Mouse (Mus musculus) neural tube, embryonic 14.5 days (tissue): ENCODE results near the gene Atad5. TPM values are rescaled to one million over a fixed set of nuclear protein-coding genes. Genes with fewer than 3 reads are reported as not detected.
"Not testable (repeated sequence)": the region's sequence is repeated elsewhere in the genome, so short reads cannot be mapped to it uniquely, and the experiment has no call there.

Experiments used
- ATAC-seq: fragments of 200-750 bp; cut with Nextera tagmentation; 2 replicates; pipeline ENCODE4 v1.8.0; 2017; ENCODE audit warnings: low read depth, mild to moderate bottlenecking, moderate TSS enrichment, moderate library complexity
- H3K27ac ChIP-seq: fragments of 300-500 bp; sonication (generic); 2 replicates; pipeline ENCODE4 v1.5.1; 2014; ENCODE audit warnings: low read depth, mild to moderate bottlenecking, control low read depth, low read length, moderate library complexity, mixed read lengths
- H3K27me3 ChIP-seq: fragments of 300-500 bp; sonication (generic); 2 replicates; pipeline ENCODE4 v1.6.1; 2014; ENCODE audit warnings: low read length; ENCODE audit not compliant: control insufficient read depth, insufficient read depth
- H3K36me3 ChIP-seq: fragments of 300-500 bp; sonication (generic); 2 replicates; pipeline ENCODE4 v1.6.1; 2014; ENCODE audit warnings: low read length, mixed read lengths; ENCODE audit not compliant: control insufficient read depth, insufficient read depth
- H3K4me1 ChIP-seq: fragments of 300-500 bp; sonication (generic); 2 replicates; pipeline ENCODE4 v1.6.1; 2014; ENCODE audit warnings: low read length; ENCODE audit not compliant: control insufficient read depth, insufficient read depth
- H3K4me2 ChIP-seq: fragments of 300-500 bp; sonication (generic); 2 replicates; pipeline ENCODE4 v1.6.1; 2014; ENCODE audit warnings: mild to moderate bottlenecking, low read depth, low read length, control low read depth
- H3K4me3 ChIP-seq: fragments of 300-500 bp; sonication (generic); 2 replicates; pipeline ENCODE4 v1.5.1; 2014; ENCODE audit warnings: low read depth, low read length, control low read depth, mixed read lengths
- H3K9ac ChIP-seq: fragments of 300-500 bp; sonication (generic); replicated peaks from 2 replicates; pipeline ENCODE4 v1.6.1; 2014; ENCODE audit warnings: low read depth, mild to moderate bottlenecking, control low read depth, low read length, mixed read lengths
- H3K9me3 ChIP-seq: fragments of 300-500 bp; sonication (generic); 2 replicates; pipeline ENCODE4 v1.6.1; 2016; ENCODE audit warnings: low read length; ENCODE audit not compliant: control insufficient read depth
- WGBS: fragments of 180-500 bp; shearing (Covaris S2); extraction: QIAGEN DNeasy Blood & Tissue Kit; methylation state at CpG from one replicate; pipeline ENCODE4 v1.1.7; 2014; 5-methylcytosine and 5-hydroxymethylcytosine counted together
- polyA plus RNA-seq: library from polyadenylated mRNA; unstranded; fragments of >200 nt; fragmentation: Nextera tagmentation; extraction: Ambion mirVana; gene quantifications from 2 replicates; pipeline ENCODE4 v1.2.1, GENCODE M21; 2014

The Atad5 gene
- polyA plus RNA-seq, 1 experiment from 2014 or later, result 5.7 TPM

GRCm38 (mm10) chr11:80062159-80062558, 27.0 kb upstream of the Atad5 start:
- H3K27ac ChIP-seq, result no peak overlapping the region
- 48% methylated on average over 4 of the region's 4 CpGs for WGBS
- no peak for ATAC-seq

DNA sequence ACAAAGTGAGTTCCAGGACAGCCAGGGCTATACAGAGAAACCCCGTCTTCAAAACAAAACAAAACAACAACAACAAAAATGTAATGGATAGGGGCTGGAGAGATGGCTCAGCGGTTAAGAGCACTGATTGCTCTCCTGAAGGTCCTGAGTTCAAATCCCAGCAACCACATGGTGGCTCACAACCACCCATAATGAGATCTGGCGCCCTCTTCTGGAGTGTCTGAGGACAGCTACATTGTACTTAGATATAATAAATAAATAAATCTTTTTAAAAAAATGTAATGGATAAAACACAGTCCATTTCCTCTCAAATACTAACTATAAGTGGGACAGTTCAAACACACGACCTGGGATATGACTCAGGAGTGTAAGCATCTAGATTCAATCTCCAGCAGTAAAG, 22.8 kb upstream of the Atad5 start:
- not testable (repeated sequence) for H3K9me3 ChIP-seq, H3K36me3 ChIP-seq, H3K4me1 ChIP-seq, ATAC-seq, H3K27ac ChIP-seq, H3K4me2 ChIP-seq, H3K27me3 ChIP-seq, H3K9ac ChIP-seq, H3K4me3 ChIP-seq
- whole genome bisulfite sequencing, result 86% methylated on average over 4 of the region's 4 CpGs

More at GRCm38 (mm10) chr11:80062159-80062558, 27.0 kb upstream of the Atad5 start:
- no peak overlapping the region for H3K4me3 ChIP-seq
- no peaks in the 10 kb centered on the region for H3K36me3 ChIP-seq
- H3K4me2 ChIP-seq, result no peak overlapping the region
- no peaks in the 10 kb centered on the region for H3K27me3 ChIP-seq
- H3K9me3 ChIP-seq, result no peaks in the 10 kb centered on the region
- no peak overlapping the region for H3K9ac ChIP-seq
- 0 out of 2 replicates have a peak, but pooled peaks cover 2% of the 10 kb centered on the region for H3K4me1 ChIP-seq

- no peak overlapping the region for H3K4me3 ChIP-seq
- no peak overlapping the region for H3K4me2 ChIP-seq
- no peaks in the 10 kb centered on the region for H3K36me3 ChIP-seq
- H3K9me3 ChIP-seq, result no peaks in the 10 kb centered on the region
- no peak overlapping the region for H3K27ac ChIP-seq
- H3K27me3 ChIP-seq, result no peaks in the 10 kb centered on the region
- WGBS, result 90% methylated on average over 5 of the region's 5 CpGs
- no peak for ATAC-seq
- no peak overlapping the region for H3K9ac ChIP-seq
- no peaks in the 10 kb centered on the region for H3K4me1 ChIP-seq
These were observed 21.6 kb upstream of the Atad5 start for GRCm38 (mm10) chr11:80067558-80067957.

DNA sequence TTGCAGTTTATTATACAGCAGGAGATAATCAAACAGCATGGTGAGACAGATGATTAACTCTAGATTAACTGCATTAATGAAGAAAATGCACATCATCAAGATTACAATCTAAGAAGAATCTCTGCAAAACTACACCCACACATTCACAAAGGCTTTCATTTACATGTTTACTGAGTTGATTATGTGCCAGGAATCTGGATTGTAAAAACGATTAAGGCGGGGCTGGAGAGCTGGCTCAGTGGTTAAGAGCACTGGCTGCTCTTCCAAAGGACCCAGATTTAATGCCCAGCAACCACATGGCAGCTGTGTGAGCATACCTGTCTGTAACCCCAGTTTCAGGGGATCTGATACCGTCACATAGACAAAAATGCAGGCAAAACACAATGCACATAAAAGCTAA, 19.4 kb upstream of the Atad5 start:
- H3K9me3 ChIP-seq, result no peaks in the 10 kb centered on the region
- whole genome bisulfite sequencing, result 80% methylated on average over 3 of the region's 3 CpGs
- no peak for ATAC-seq

DNA sequence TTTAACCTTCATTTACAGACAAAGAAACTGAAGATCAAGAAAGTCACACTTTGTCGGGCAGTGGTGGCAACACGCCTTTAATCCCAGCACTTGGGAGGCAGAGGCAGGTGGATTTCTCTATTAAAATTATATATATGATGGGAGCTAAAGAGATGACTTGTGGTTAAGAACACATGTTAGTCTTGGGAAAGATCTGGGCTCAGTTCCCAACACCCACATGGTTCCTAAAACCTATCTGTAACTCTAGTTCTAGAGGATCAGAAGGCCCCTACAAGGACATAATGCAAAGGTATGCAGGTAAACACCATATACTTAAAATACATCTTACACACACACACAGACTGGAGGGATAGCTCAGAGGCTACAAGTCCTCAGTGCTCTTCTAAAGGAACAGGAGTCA, 18.2 kb upstream of the Atad5 start:
- Histone ChIP-seq H3K4me1 (no peaks in the 10 kb centered on the region), H3K4me2 (no peak overlapping the region), H3K4me3 (no peak overlapping the region), H3K27me3 (no peaks in the 10 kb centered on the region), H3K36me3 (no peaks in the 10 kb centered on the region), H3K9me3 (no peaks in the 10 kb centered on the region), H3K9ac (no peak overlapping the region), H3K27ac (no peak overlapping the region)
- 97% methylated on average over 2 of the region's 2 CpGs for WGBS
- no peak for ATAC-seq

More for the DNA sequence above, 19.4 kb upstream of the Atad5 start:
- H3K36me3 ChIP-seq, result no peaks in the 10 kb centered on the region
- H3K4me1 ChIP-seq, result no peaks in the 10 kb centered on the region
- no peak overlapping the region for H3K4me2 ChIP-seq
- no peak overlapping the region for H3K9ac ChIP-seq
- H3K27ac ChIP-seq, result no peak overlapping the region
- H3K27me3 ChIP-seq, result no peaks in the 10 kb centered on the region
- no peak overlapping the region for H3K4me3 ChIP-seq

GRCm38 (mm10) chr11:80072365-80072764, 16.8 kb upstream of the Atad5 start:
- no peaks in the 10 kb centered on the region for H3K9me3 ChIP-seq
- 97% methylated on average over 3 of the region's 3 CpGs for WGBS
- H3K4me1 ChIP-seq, result no peaks in the 10 kb centered on the region
- H3K36me3 ChIP-seq, result no peaks in the 10 kb centered on the region
- H3K4me3 ChIP-seq, result no peak overlapping the region
- no peak overlapping the region for H3K4me2 ChIP-seq
- no peaks in the 10 kb centered on the region for H3K27me3 ChIP-seq
- no peak for ATAC-seq
- no peak overlapping the region for H3K27ac ChIP-seq
- no peak overlapping the region for H3K9ac ChIP-seq

- no peak for ATAC-seq
- no peaks in the 10 kb centered on the region for H3K36me3 ChIP-seq
- no peak overlapping the region for H3K27ac ChIP-seq
- no peak overlapping the region for H3K9ac ChIP-seq
- no peak overlapping the region for H3K4me3 ChIP-seq
- H3K4me2 ChIP-seq, result no peak overlapping the region
- H3K4me1 ChIP-seq, result no peaks in the 10 kb centered on the region; the same call in 1 of the 2 replicates
- 98% methylated on average over 5 of the region's 5 CpGs for WGBS
- H3K9me3 ChIP-seq, result no peaks in the 10 kb centered on the region
- no peaks in the 10 kb centered on the region for H3K27me3 ChIP-seq
These were observed 13.5 kb upstream of the Atad5 start for GRCm38 (mm10) chr11:80075608-80076277.

GRCm38 (mm10) chr11:80077784-80078545, 11.2 kb upstream of the Atad5 start:
- no peaks in the 10 kb centered on the region; the same call in 1 of the 2 replicates for H3K4me1 ChIP-seq
- H3K9me3 ChIP-seq, result no peaks in the 10 kb centered on the region
- no peaks in the 10 kb centered on the region for H3K27me3 ChIP-seq
- no peak for ATAC-seq
- WGBS, result 81% methylated on average over 13 of the region's 14 CpGs
- H3K4me3 ChIP-seq, result no peak overlapping the region
- H3K9ac ChIP-seq, result no peak overlapping the region
- no peaks in the 10 kb centered on the region for H3K36me3 ChIP-seq
- no peak overlapping the region for H3K27ac ChIP-seq
- no peak overlapping the region for H3K4me2 ChIP-seq

GRCm38 (mm10) chr11:80078831-80079230, 10.4 kb upstream of the Atad5 start:
- Histone ChIP-seq H3K4me3 (no peak overlapping the region), H3K9me3 (no peaks in the 10 kb centered on the region), H3K4me2 (no peak overlapping the region), H3K9ac (no peak overlapping the region), H3K27me3 (no peaks in the 10 kb centered on the region), H3K27ac (no peak overlapping the region), H3K4me1 (no peaks in the 10 kb centered on the region; the same call in 1 of the 2 replicates), H3K36me3 (no peaks in the 10 kb centered on the region)
- 9% methylated on average over 1 of the region's 1 CpGs for WGBS
- ATAC-seq, result no peak
